Mouse (Mus musculus): ENCODE results near the gene Olfr484.
"Not testable (repeated sequence)": the region's sequence is repeated elsewhere in the genome, so short reads cannot be mapped to it uniquely, and the experiment has no call there.

Gene Olfr484

GRCm38 (mm10) chr7:108127349-108127748 is at the start of gene Olfr484:
Gene Olfr484 (minus strand): TSS chr7:108127449.
- DNase-seq (ENCODE audit: extremely low spot score, low read depth, low spot score), result no peak

GRCm38 (mm10) chr7:108172642-108173041 is 45.4 kb upstream of the Olfr484 start, which contains the start of gene Olfr486:
Gene Olfr486 (minus strand): TSS chr7:108172742.
- not testable (repeated sequence) for DNase-seq (ENCODE audit: extremely low spot score, low read depth, low spot score)

- DNase-seq (ENCODE audit: extremely low spot score, low read depth, low spot score), result no peak
Measured at GRCm38 (mm10) chr7:108159771-108160170, 32.5 kb upstream of the Olfr484 start, which contains the start of gene Olfr485. Gene Olfr485 (minus strand): TSS chr7:108159871.

GRCm38 (mm10) chr7:108121416-108121815 is 5.8 kb downstream of the Olfr484 start:
- DNase-seq (ENCODE audit: extremely low spot score, low read depth, low spot score), result no peak

- DNase-seq (ENCODE audit: extremely low spot score, low read depth, low spot score), result no peak
Measured at GRCm38 (mm10) chr7:108120681-108121080, 6.6 kb downstream of the Olfr484 start.

- no peak for DNase-seq (ENCODE audit: extremely low spot score, low read depth, low spot score)
Measured at GRCm38 (mm10) chr7:108100549-108100948, 26.7 kb downstream of the Olfr484 start, which contains the start of gene Olfr483. Gene Olfr483 (plus strand): TSS chr7:108100849.

GRCm38 (mm10) chr7:108097486-108097885 is 29.8 kb downstream of the Olfr484 start, which contains the start of gene Olfr482:
Gene Olfr482 (minus strand): TSS chr7:108097586.
- DNase-seq (ENCODE audit: extremely low spot score, low read depth, low spot score), result no peak

GRCm38 (mm10) chr7:108079555-108079954 is 47.7 kb downstream of the Olfr484 start, which contains the start of gene Olfr481:
Gene Olfr481 (plus strand): TSS chr7:108079855.
- DNase-seq (ENCODE audit: extremely low spot score, low read depth, low spot score), result no peak

Data from hindlimb bud, embryonic 11.5 days (tissue).